Mouse (Mus musculus): ENCODE results near the gene Prkce. TPM values are rescaled to one million over a fixed set of nuclear protein-coding genes. Genes with fewer than 3 reads are reported as not detected.

Gene Prkce
- total RNA-seq, 2 experiments from 2014 or later, result 276 to 292 TPM

DNA sequence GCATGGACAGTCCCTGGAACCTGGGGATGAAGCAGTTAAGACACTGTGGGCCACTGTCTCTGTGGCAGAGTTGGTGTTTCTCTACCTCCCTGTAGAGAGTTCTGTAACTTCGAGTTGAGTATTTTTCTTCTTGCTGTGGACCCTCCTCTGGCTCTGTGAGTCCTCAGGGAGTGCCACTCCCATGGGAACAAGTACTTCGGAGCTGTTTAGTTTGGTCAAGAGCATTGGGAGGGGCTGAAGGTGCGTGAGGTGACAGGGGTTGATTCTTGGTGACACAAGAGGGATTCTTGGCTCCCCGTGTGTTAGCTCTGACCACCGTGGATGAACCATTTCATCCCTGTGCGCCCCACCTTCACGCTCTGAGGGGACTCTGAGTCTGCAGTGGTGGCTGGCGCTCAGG is 81.2 kb downstream of the Prkce start:
- no peak for DNase-seq (ENCODE audit: low spot score in 2 of 2)
- intact Hi-C loops (cut with DNase I), result no loop called here

DNA sequence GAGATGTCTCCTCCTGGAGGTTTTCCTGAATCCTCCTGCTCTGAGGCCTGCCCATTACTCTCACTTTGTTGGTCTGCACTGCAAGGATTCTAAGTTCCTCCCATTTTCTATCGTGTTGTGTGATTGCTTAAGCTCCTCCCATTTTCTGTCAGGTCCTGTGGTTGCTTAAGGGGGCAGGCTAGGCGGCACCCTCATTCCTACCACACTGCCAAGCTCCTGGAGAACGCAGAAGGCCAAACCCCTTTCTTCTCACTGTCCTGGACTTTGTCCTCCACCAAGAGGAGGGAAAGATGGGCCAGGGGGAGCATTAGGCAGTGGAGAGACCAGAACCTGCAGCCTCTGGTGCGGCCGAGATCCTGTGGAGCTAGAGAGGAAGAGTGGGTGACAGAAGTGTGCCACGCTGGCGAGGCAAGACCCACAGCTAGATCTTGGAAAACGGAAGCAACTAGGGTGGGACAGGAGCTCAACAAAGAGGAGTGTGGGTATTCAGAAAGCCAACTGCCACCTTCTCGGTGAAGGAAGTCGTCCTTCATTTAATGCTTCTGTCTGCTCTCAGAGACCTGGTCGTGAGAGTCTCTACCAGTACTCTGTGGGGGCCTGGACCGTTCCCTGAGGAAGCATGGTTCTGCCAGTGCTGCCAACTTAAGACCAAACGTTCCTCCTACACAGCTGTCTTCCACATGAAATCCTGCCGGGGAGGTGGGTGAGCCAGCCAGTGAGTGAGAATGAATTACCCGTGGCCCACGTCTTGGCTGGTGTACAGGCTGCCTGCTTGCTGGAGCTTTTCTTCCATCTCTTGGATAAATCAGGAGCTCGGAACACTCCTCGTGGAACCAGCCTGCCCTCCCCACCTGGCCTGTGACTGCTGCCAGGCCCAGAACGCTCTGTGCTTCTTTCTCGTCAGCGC is 82.2 kb downstream of the Prkce start:
- intact Hi-C loops (cut with DNase I), result loop anchor here (1.0 to 5.0 kb wide), 4 partner anchors 35 to 96 kb away; partner anchors contain the start of gene Prkce
- DNase-seq (ENCODE audit: low spot score in 2 of 2), result peak; percentile 91 to 95

DNA sequence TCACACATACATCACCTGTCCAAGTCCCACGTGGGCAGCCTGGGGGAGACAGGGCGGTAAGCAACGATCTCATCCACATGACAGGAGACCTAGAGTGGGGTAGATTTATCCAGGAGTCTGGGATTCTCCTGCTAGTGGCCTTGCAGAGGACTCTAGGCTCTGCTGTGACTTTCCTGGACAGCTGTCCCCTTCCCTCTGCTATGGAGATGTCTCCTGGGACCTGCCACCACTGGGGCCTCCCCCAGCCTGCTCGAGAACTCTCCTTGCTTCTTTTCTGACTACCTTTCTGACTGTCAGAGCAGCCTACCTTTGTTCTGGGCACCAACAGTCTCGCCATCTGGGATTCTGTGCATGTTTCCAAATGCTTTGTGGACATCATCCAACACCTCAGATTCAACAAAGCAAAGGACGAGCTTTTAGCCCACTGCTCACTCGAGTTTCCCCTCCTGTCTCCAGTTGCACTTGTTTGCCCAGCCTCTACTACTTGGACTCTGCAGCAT is 82.9 kb downstream of the Prkce start:
- intact Hi-C loops (cut with DNase I), result loop anchor here (1.0 to 5.0 kb wide), 4 partner anchors 36 to 95 kb away; partner anchors contain the start of gene Prkce
- peak; percentile 62 for DNase-seq (ENCODE audit: low spot score in 2 of 2)

DNA sequence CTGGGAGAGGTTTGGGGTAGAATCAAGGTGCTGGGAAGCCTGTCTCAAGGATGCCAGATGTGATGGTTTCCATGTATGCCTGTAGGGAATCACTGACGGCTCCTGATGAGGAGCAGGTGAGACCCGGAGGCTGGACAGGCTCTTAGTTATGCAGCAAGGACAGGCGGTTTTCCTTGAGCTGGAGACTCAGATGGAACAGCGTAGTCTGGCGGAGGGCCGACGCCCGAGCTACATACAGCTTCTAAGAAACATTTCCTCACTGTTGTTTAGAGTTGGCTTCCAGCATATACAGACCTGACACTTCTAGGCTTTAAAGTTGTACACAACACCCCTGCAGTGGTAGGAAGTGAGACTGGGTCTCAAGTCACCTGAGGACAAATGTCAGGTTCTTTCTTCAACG is 86.3 kb downstream of the Prkce start:
- intact Hi-C loops (cut with DNase I), result loop anchor here (5.0 kb wide), 2 partner anchors 78 to 87 kb away; partner anchors contain the start of gene Prkce
- no peak for DNase-seq (ENCODE audit: low spot score in 2 of 2)

DNA sequence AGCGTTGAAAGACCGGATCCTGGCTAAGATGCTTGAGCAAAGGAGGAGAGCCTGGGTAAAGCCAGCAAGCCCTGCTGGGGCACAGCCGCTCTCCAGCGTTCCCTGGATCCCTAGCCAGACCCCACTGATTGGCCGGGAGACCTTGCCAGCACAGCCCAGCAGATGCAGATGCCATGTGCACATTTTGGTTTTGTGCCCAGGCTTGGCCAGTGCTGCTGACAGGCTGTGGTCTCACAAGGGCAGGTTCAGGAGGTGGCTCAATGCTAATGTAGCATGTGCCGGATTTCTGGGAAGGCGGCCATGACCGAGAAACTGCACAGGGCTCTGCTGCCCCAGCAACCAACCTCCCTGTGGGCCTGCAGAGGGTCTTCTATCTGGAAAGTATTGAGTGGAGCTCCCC is 86.7 kb downstream of the Prkce start:
- peak; percentile 51 to 55 for DNase-seq (ENCODE audit: low spot score in 2 of 2)
- intact Hi-C loops (cut with DNase I), result loop anchor here (5.0 kb wide), 2 partner anchors 78 to 87 kb away; partner anchors contain the start of gene Prkce

DNA sequence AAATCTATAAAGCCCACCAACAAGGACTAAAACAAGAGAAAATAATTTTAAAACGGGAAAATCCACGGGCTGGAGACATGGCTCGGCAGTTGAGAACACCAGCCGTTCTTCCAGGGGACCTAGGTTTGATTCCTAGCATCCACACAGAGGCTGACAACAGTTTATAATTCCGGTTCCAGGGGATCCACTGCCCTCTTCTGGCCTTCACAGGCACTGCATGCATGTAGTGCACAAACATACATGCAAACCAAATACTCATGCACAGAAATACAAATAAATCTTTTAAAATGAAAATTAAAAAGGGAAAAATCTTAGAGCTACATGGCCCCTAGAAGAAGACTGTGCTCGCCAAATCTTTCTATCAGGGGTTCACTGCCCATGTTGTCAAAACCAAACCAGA is 87.4 kb downstream of the Prkce start:
- DNase-seq (ENCODE audit: low spot score in 2 of 2), result no peak
- intact Hi-C loops (cut with DNase I), result loop anchor here (5.0 kb wide), 2 partner anchors 77 to 88 kb away; partner anchors contain the start of gene Prkce

DNA sequence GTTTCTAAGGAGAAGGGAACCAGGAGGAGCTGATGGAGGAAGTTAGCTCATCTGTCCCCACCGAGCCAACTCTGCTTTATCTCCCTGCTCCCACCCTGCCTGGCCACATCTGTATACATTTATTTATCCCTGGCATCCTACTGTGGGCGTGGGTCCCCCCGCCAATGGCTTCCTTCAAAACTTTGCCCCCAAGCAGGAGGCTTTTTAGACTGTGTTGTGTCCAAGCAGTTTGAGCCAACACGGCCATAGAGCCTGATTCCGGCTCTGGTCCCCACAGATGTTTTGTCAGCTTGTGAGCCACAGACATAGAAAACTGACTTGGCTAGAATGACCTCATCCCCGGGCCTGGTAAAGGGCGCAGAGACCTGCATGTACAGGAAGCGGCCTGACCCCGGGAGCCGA is 89.1 kb downstream of the Prkce start:
- no peak for DNase-seq (ENCODE audit: low spot score in 2 of 2)
- intact Hi-C loops (cut with DNase I), result no loop called here

DNA sequence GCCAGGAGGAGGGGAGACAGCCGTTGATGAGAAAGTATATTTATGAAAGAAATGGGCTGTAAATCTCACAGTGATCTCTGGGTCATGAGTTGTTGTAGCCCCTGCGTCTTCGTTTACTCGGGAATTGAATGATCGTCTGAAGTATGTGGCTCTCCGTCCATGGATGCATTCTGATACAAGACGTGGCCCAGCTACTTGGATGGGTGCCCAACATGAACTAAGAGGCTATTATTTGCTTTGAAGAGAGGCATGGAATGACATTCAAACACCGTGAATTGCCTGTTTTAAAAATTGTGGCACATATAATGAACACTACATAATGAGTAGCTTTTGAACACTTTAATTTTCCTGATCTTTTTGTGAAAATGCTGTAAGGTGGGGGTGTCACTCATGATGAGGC is 93.5 kb downstream of the Prkce start:
- intact Hi-C loops (cut with DNase I), result no loop called here
- DNase-seq (ENCODE audit: low spot score in 2 of 2), result no peak

DNA sequence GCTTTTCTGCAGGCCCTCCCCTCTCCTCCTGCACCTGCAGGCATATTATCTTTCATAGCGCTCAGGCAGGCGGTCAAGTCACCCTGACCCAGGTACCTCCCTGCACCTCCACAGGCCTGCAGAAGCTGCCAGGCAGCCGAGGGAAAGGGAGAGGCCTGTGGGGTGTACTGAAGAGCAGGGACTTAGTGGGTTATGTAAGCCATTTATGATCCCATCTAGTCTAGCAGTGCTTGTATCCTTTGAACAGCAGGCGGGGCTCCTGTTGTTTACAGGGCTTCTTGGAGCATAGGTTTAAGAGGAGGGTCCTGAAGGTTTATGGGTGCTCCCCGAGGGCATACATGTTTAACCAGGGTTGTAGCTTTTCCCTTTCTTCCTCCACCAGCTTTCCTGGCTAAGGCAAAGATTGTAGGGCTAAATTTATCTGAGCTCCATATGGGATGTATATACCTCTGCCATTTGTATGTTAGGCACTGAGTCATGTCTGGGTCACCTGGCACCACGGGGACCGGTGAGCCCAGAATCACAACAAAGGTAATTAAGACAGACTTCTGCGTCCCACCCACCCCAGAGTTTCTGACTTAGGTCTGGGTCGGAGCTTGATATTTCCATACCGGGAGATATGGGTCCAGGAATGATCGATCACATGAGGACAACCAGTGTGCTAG is 96.5 kb downstream of the Prkce start:
- intact Hi-C loops (cut with DNase I), result no loop called here
- DNase-seq (ENCODE audit: low spot score in 2 of 2), result peak in 1 of 2 experiments; percentile 26

DNA sequence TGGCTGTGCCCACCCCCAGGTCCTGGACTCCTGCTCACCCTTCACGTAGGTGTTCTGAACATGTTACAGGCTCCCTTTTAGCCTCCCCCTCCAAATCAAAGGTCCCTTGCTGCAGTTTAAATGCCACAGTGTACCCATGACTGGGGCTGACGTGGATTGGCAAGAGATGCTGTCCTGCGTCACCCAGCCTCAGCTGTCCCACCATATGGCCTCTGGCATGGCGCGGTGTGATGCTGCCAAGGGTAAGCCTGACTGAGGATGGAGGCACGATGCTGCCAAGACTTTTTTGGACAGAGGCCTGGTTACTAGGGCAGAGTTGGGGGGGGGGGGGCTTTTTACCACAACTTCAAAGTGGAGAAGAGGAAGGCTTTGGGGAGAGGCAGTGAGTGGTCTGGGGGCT is 98.5 kb downstream of the Prkce start:
- DNase-seq (ENCODE audit: low spot score in 2 of 2), result peak; percentile 57 to 72
- intact Hi-C loops (cut with DNase I), result no loop called here

DNA sequence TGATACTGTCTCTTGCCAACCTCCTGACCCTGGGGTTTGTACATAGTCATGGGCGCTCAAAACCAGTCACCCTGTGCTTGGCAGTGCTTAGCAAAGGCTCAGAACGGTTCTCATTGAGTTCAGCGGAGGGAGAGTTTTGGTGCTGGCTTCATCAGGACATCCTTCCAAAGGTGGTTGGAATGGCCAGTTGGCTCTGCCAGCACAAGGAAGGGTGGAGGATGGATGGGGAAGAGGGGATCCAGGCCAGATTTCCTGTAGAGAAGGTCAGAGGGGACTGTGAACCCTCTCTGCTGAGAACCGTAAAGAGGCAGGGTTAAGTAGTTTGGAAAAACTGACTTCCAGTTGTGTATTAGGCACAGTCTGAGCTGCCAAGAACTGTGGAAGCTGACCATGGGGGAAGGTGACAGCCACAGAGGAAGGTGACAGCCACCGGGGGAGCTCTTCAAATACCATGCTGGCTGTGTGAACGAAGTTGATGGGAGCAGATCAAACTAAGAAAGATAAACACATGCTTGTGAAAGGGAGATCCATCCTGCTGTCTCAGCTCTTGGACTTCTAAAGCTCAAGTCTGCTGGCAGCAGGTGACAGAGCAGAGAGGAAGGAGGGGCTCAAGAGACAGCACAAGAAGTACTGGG is 99.7 kb downstream of the Prkce start:
- intact Hi-C loops (cut with DNase I), result no loop called here
- DNase-seq (ENCODE audit: low spot score in 2 of 2), result no peak

DNA sequence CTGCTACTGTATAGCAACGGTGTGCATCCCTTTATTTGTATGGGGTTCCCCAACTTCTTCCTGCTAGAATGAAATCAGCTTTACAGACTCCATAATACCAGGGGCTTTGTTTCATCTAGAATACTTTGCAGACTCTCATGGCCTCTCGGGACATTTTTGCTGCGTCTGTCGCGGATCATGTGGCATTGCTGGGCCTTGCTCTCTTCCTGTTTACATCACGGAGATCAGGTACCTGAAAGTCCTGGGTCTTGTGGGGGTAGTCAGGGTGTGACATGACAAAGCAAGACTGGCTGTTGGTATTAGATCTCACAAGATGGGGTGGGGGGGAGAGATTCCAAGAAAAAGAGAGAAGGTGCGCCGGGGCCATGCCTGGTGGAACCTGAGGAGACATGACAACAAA is 102.1 kb downstream of the Prkce start:
- intact Hi-C loops (cut with DNase I), result no loop called here
- DNase-seq (ENCODE audit: low spot score in 2 of 2), result no peak

DNA sequence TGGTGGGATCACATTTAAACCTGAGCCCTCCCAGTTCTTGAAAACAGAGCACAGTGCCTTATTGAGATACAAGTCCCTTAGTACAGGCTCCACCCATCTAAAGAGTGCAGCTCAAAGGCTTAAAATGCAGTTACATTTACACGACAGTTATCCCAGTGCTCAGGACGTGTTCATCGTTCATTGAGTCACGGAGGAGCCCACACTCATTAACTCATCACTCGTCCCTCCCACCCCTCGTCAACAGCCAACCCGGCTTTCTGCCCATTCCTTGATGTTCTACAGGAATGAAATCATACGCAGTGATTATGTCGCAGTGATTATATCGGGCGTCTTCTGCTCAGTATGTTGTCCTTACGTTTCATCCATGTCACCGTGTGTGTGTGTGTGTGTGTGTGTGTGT is 102.9 kb downstream of the Prkce start:
- intact Hi-C loops (cut with DNase I), result no loop called here
- no peak for DNase-seq (ENCODE audit: low spot score in 2 of 2)

DNA sequence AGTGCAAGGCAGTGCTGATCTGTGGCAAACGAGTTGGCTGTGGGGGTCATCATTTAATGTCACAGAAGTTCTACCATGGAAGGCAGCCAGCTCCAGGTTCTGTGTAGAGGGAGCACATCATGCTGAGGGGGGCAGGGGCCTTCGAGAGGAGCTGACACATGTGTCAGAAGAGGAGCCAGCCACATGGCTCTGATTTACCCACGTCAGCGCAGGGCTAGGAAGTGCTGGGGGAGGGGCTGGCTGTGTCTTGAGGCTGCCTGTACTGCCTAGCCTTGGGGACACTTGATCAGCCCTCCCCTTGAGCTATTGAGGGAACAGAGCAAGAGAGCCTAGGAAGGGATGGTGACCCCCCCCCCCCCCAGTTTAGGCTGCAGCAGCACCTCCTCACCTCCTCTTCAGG is 103.7 kb downstream of the Prkce start:
- no peak for DNase-seq (ENCODE audit: low spot score in 2 of 2)
- intact Hi-C loops (cut with DNase I), result no loop called here

DNA sequence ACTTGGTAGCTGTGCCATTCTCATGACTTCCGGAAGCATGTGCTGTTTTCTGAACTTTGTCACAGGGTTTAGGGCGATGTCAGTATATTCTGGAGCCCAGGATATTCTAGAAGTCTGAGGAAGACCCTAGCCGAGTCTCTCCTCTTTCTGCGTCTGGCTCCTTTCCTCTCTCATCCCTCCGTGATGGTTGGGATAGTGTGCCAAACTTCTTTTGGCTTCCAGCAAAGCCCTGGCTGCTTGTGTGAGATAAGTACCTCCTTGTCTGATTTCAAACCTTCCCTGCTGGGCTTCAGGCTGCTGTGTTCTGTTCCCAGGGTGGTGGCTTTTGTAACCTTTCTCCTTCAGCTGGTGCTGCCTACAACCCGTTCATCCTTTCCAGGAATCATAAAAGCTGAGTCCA is 105.4 kb downstream of the Prkce start:
- DNase-seq (ENCODE audit: low spot score in 2 of 2), result no peak
- intact Hi-C loops (cut with DNase I), result no loop called here

DNA sequence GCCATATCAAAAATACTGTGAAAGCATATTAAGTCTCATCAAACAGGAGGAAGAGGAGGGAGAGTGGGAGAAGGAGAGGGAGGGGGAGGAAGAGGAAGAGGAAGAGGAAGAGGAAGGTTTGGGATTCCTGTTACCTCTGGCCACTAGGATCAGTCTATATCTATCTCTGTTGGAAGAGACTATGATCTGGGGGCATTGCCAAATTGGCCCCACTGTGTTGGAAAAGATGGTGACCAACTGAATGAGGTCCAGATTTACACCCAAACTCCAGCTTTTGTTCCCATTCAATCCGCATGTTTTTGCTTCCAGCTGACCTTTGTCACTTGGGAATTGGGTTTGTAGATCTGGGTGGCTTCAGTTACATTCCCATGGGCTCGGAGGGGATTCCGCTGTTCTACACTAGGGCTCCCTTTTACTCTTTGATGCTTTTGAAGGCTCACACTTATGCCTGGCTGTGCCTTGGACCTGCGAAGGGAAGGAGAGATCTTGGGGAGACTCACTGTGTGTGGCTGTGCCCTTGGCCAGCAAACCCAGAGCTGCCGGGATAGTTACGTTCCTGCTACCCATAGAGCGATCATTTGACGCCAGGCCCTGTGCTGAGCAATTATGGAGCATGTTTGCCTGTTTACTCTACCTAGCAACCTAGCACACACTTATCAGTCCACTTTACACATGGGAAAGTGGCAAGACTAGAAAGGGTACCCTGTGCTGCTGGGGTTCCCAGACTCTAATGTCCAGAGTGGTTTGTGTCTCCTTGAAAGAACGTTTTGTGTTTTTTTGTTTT is 106.2 kb downstream of the Prkce start:
- intact Hi-C loops (cut with DNase I), result no loop called here
- no peak for DNase-seq (ENCODE audit: low spot score in 2 of 2)

DNA sequence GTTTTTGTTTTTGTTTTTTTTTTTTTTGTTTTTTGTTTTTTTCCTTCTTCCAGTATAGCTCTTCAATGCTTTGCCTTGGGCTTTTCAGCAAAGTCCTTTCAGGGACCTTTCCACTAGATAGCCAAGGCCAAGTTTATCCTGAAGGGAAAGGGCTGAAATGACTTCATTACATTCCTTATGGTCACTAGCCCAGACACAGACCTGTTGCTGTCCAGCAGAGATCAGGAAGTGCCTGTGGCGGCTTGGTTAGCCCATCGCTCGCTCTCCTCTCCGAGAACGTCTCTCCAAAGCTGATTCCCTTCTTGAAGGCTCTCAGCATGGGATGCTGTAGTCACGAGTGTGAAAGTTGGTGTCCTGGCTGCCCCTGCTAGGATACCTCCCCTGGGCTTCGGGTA is 106.8 kb downstream of the Prkce start:
- intact Hi-C loops (cut with DNase I), result no loop called here
- DNase-seq (ENCODE audit: low spot score in 2 of 2), result no peak

DNA sequence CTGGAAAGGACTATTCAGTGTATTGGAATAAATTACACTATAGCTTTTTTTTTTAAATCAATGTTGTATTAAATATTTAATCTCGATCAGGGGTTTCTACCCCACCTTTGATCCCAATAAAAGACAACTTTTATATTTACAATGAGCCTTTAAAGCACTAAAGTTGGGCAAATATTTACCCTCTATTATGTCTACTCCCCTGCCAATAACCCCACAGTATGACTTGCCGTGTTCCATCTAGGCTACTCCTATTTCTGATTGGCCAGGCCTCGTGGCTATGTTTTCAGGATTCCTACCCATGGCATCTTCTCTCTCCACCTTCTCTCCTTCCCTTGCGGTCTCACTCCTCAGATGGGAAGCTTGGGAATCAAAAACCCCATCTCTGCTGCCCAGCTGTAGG is 108.8 kb downstream of the Prkce start:
- no peak for DNase-seq (ENCODE audit: low spot score in 2 of 2)
- intact Hi-C loops (cut with DNase I), result no loop called here

DNA sequence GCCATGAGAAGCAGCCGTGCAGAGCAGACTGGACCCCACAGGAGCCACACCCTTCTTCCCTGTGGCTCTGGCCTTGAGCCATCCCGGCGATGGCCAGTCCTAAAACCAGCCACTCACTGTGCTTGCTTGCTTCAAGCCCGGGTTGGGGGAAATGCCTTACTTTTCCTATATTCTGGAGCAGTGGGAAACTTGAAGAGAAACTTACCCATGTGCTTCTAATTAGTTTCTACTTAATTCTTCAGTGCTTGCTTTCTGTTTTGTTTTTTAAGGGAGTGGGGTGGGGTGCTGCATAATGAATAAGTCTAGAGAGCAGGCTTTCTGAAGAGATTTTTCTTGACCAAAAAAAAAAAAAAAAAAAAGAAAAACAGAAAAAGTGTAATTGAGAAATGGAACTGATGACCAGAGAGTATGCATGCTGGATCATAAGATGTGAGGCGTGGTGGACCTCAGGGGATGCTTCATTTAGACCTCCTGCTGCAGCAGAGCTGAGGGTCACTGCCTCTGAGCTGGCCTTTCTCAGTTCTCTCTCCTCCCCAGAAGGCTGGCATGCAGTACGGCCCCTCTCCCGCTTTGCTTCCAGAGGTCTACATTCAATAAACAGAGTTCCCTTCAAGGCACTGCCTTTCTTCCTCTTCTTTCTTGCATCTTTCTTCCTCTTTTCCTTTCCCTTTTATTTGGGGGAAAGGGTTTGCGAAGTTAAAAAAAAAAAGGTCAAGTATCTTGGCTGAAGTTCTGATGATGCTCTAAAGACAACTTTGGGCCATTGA is 109.6 kb downstream of the Prkce start:
- no peak for DNase-seq (ENCODE audit: low spot score in 2 of 2)
- intact Hi-C loops (cut with DNase I), result no loop called here

All from left cerebral cortex, postnatal 36 days (tissue).